Mouse (Mus musculus): Measurements from ENCODE around the gene Nucks1.

- TF ChIP-seq CTCF (IDR thresholded peaks at IDR 0.05; ENCODE audit: borderline replicate concordance, insufficient read depth, low read length), result no peak
- no peak for TF ChIP-seq POLR2A (IDR thresholded peaks at IDR 0.05; ENCODE audit: low read depth, low read length)
Measured at GRCm38 (mm10) chr1:131902679-131903078, 7.7 kb upstream of the Nucks1 start.

Measured in embryonic fibroblast, embryonic 13.5 days (primary cell).